Comparison of ENCODE assay signal across 16 mouse cellular contexts in genomic region chr9:70053411-70053810, GRCm38 (mm10). TPM values are rescaled to one million over a fixed set of nuclear protein-coding genes. Genes with fewer than 3 reads are reported as not detected.
"Had no signal": no experiment of that assay in that cellular context is flagged by ENCODE, and none has a peak within 500 bp of the region (broad histone marks: within the 10 kb centered on the region; RNA-seq: fewer than 3 reads in every experiment).

No protein-coding gene starts in this region.

- H3K36me3 ChIP-seq: limb, embryonic 13.5 days; midbrain, embryonic 12.5 days had no signal

- H3K27me3 ChIP-seq: limb, embryonic 13.5 days; midbrain, embryonic 12.5 days had no signal

- H3K9me3 ChIP-seq: limb, embryonic 13.5 days; midbrain, embryonic 12.5 days had no signal

- H3K4me2 ChIP-seq: limb, embryonic 13.5 days; midbrain, embryonic 12.5 days had no signal

- H3K9ac ChIP-seq: limb, embryonic 13.5 days; liver, embryonic 14.5 days; midbrain, embryonic 12.5 days had no signal

- H3K27ac ChIP-seq: limb, embryonic 13.5 days; liver, embryonic 14.5 days; midbrain, embryonic 12.5 days had no signal

- ATAC-seq: intestine, embryonic 16.5 days; midbrain, embryonic 16.5 days had no signal

- H3K4me3 ChIP-seq: limb, embryonic 13.5 days; midbrain, embryonic 12.5 days had no signal

- DNase-seq: layer of hippocampus, adult 9-11 months; left cerebral cortex, postnatal 4 days; lung, adult 18-20 months; spleen, adult 18-20 months; thymus, adult 2 months; thymus, postnatal 25 days had no signal

RNA-seq across cellular contexts. Expression of gene Gcnt3, which starts 15.5 kb away (rescaled TPM):
- total RNA-seq: layer of hippocampus, adult 18-20 months; left cerebral cortex, adult 18-20 months; left cerebral cortex, postnatal 10 days; left cerebral cortex, postnatal 4 days; megakaryocyte-erythroid progenitor cell, adult 5-6 weeks had no signal
- polyA plus RNA-seq: liver, embryonic 14.5 days; midbrain, embryonic 12.5 days; midbrain, embryonic 16.5 days; neural tube, embryonic 14.5 days; thymus, adult 2 months had no signal
